Mouse (Mus musculus) stomach, postnatal 0 days (tissue): ENCODE measurements at regions not wholly inside any gene's neighbourhood (a gene's known extent, or its start where the extent isn't known, plus 50 kb on each side); places are given as distances from the start of the nearest gene placed in this dataset.

Source experiments
- CTCF ChIP-seq: IDR thresholded peaks from 2 replicates; pipeline ENCODE4 v1.5.1; 2016; ENCODE audit warnings: antibody characterized with exemption, low read depth, mild to moderate bottlenecking, moderate library complexity
- EP300 ChIP-seq: optimal IDR thresholded peaks from 2 replicates; pipeline ENCODE3; 2016; ENCODE audit warnings: antibody characterized with exemption

- TF ChIP-seq CTCF: no peak
- no peak for TF ChIP-seq EP300
Measured at GRCm38 (mm10) chr7:75397559-75397958, 57.8 kb upstream of the Akap13 start.
